ENCODE assay signal across 16 mouse cellular contexts in the genomic region with DNA sequence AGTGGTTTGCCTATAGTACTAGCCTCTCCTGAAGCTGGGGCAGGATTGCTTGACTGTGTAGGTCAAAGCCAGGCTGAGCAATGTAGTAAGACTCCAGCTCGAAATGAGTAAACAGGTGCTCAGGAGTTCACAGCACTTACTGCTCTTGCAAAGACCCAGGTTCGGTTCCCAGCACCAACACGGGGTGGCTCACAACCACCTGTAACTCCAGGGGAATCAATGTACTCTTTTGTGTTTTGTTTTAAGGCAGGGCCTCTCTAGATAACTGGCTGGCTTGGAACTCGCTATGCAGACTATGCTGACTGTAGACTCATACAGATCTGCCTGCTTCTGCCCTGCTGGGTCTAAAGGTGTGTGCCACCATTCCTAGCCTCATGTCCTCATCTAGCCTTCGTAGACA.
"Had no signal": no experiment of that assay in that cellular context is flagged by ENCODE, and none has a peak within 500 bp of the region (broad histone marks: within the 10 kb centered on the region; RNA-seq: fewer than 3 reads in every experiment).

No protein-coding gene starts in this region.

- DNase-seq: retina, postnatal 1 day; right cerebral cortex, adult 18-20 months; right cerebral cortex, postnatal 14 days; right cerebral cortex, postnatal 25 days; right cerebral cortex, postnatal 4 days; spleen, adult 18-20 months; thymus, adult 18-20 months; thymus, adult 2 months; thymus, postnatal 14 days; thymus, postnatal 25 days; thymus, postnatal 36 days; thymus, postnatal 4 days had no signal

- H3K27me3 ChIP-seq: neural tube, embryonic 13.5 days; neural tube, embryonic 15.5 days; stomach, embryonic 15.5 days had no signal

- H3K27ac ChIP-seq: neural tube, embryonic 13.5 days; neural tube, embryonic 15.5 days; stomach, embryonic 15.5 days; stomach, postnatal 0 days had no signal

- H3K9ac ChIP-seq: neural tube, embryonic 13.5 days; neural tube, embryonic 15.5 days; stomach, embryonic 15.5 days had no signal

- H3K4me3 ChIP-seq: neural tube, embryonic 13.5 days; neural tube, embryonic 15.5 days; stomach, embryonic 15.5 days had no signal

- H3K4me1 ChIP-seq: stomach, embryonic 15.5 days had no signal
